Mouse (Mus musculus) T-helper 2 cell (primary cell): Measurements from ENCODE around the gene Slc37a3.
"Not testable (repeated sequence)": the region's sequence is repeated elsewhere in the genome, so short reads cannot be mapped to it uniquely, and the experiment has no call there.

Experiments
- in situ Hi-C: fragments of 300-600 bp; cut with MboI, MseI; formaldehyde crosslinking; loops from one replicate; pipeline ENCODE4 v1.15.1; 2025; ENCODE audit warnings: high pct_unique_total_duplicates

The Slc37a3 gene

GRCm38 (mm10) chr6:39377311-39377827 lies at the start of gene Slc37a3:
Slc37a3 (minus strand) TSS chr6:39377675.
- in situ Hi-C loops: no loop called here

GRCm38 (mm10) chr6:39426725-39427124 lies 49.2 kb upstream of the Slc37a3 start:
- in situ Hi-C loops: no loop called here

- in situ Hi-C loops: no loop called here
Measured at GRCm38 (mm10) chr6:39425181-39425580, 47.7 kb upstream of the Slc37a3 start.

- in situ Hi-C loops: no loop called here
Measured at GRCm38 (mm10) chr6:39423686-39424085, 46.2 kb upstream of the Slc37a3 start.

- in situ Hi-C loops: no loop called here
Measured at GRCm38 (mm10) chr6:39423130-39423551, 45.7 kb upstream of the Slc37a3 start.

GRCm38 (mm10) chr6:39420867-39421266 lies 43.4 kb upstream of the Slc37a3 start:
- in situ Hi-C loops: no loop called here

- in situ Hi-C loops: no loop called here
Measured at GRCm38 (mm10) chr6:39419851-39420721, 42.6 kb upstream of the Slc37a3 start, which contains the start of gene Mkrn1. Mkrn1 (minus strand) TSS chr6:39420462.

- in situ Hi-C loops: no loop called here
Measured at GRCm38 (mm10) chr6:39419386-39419850, 41.9 kb upstream of the Slc37a3 start.

- in situ Hi-C loops: not testable (repeated sequence)
Measured at GRCm38 (mm10) chr6:39416654-39417053, 39.2 kb upstream of the Slc37a3 start.

- in situ Hi-C loops: no loop called here
Measured at GRCm38 (mm10) chr6:39415762-39416161, 38.3 kb upstream of the Slc37a3 start.

GRCm38 (mm10) chr6:39414106-39414505 lies 36.6 kb upstream of the Slc37a3 start:
- in situ Hi-C loops: no loop called here

- in situ Hi-C loops: no loop called here
Measured at GRCm38 (mm10) chr6:39406480-39406879, 29.0 kb upstream of the Slc37a3 start.

- in situ Hi-C loops: no loop called here
Measured at GRCm38 (mm10) chr6:39403136-39403535, 25.7 kb upstream of the Slc37a3 start.

GRCm38 (mm10) chr6:39400343-39400742 lies 22.9 kb upstream of the Slc37a3 start:
- in situ Hi-C loops: no loop called here

- in situ Hi-C loops: no loop called here
Measured at GRCm38 (mm10) chr6:39398342-39398741, 20.9 kb upstream of the Slc37a3 start.

- in situ Hi-C loops: no loop called here
Measured at GRCm38 (mm10) chr6:39397046-39397445, 19.6 kb upstream of the Slc37a3 start.

- in situ Hi-C loops: no loop called here
Measured at GRCm38 (mm10) chr6:39395916-39396315, 18.4 kb upstream of the Slc37a3 start.

GRCm38 (mm10) chr6:39395471-39395870 lies 18.0 kb upstream of the Slc37a3 start:
- in situ Hi-C loops: no loop called here

GRCm38 (mm10) chr6:39389988-39390387 lies 12.5 kb upstream of the Slc37a3 start:
- in situ Hi-C loops: no loop called here

- in situ Hi-C loops: no loop called here
Measured at GRCm38 (mm10) chr6:39381125-39381880, 3.8 kb upstream of the Slc37a3 start, which contains the start of gene Rab19. Rab19 (plus strand) TSS chr6:39381175.

GRCm38 (mm10) chr6:39380276-39380675 lies 2.8 kb upstream of the Slc37a3 start:
- in situ Hi-C loops: no loop called here

- in situ Hi-C loops: no loop called here
Measured at GRCm38 (mm10) chr6:39379749-39380148, 2.3 kb upstream of the Slc37a3 start.
